Mouse (Mus musculus) heart, embryonic 16.5 days (tissue): Measurements from ENCODE around the gene Slc35a3. TPM values are rescaled to one million over a fixed set of nuclear protein-coding genes. Genes with fewer than 3 reads are reported as not detected.
A peak's percentile ranks its signal among the peaks of the same experiment; 100 is the strongest.
"Not testable (repeated sequence)": the region's sequence is repeated elsewhere in the genome, so short reads cannot be mapped to it uniquely, and the experiment has no call there.

Experiments used
- ATAC-seq: fragments of 200-750 bp; cut with Nextera tagmentation; replicated peaks from 2 replicates; pipeline ENCODE4 v1.8.0; 2017; ENCODE audit warnings: moderate number of reproducible peaks; ENCODE audit not compliant: insufficient read depth, low FRiP score; ENCODE audit errors: extremely low read depth
- H3K27ac ChIP-seq: fragments of 300-500 bp; sonication (generic); 2 replicates; pipeline ENCODE4 v1.5.1; 2014; ENCODE audit warnings: mild to moderate bottlenecking, low read length, control low read depth, moderate library complexity
- H3K27me3 ChIP-seq: fragments of 300-500 bp; sonication (generic); 2 replicates; pipeline ENCODE4 v1.6.1; 2014; ENCODE audit warnings: low read length, mixed read lengths; ENCODE audit not compliant: control insufficient read depth, insufficient read depth
- H3K36me3 ChIP-seq: fragments of 300-500 bp; sonication (generic); 2 replicates; pipeline ENCODE4 v1.6.1; 2014; ENCODE audit not compliant: control insufficient read depth, insufficient read depth
- H3K4me1 ChIP-seq: fragments of 300-500 bp; sonication (generic); 2 replicates; pipeline ENCODE4 v1.6.1; 2014; ENCODE audit warnings: low read length, mixed read lengths; ENCODE audit not compliant: control insufficient read depth, insufficient read depth
- H3K4me2 ChIP-seq: fragments of 300-500 bp; sonication (generic); 2 replicates; pipeline ENCODE4 v1.6.1; 2014; ENCODE audit warnings: low read depth, mild to moderate bottlenecking, control low read depth, low read length
- H3K4me3 ChIP-seq: fragments of 300-500 bp; sonication (generic); 2 replicates; pipeline ENCODE4 v1.5.1; 2014; ENCODE audit warnings: mild to moderate bottlenecking, control low read depth, low read length
- H3K9ac ChIP-seq: fragments of 300-500 bp; sonication (generic); 2 replicates; pipeline ENCODE4 v1.6.1; 2014; ENCODE audit warnings: low read length, control low read depth
- H3K9me3 ChIP-seq: fragments of 300-500 bp; sonication (generic); replicated peaks from 2 replicates; pipeline ENCODE4 v1.6.1; 2016; ENCODE audit warnings: low read length; ENCODE audit not compliant: control insufficient read depth
- WGBS: fragments of 180-500 bp; shearing (Covaris S2); extraction: QIAGEN DNeasy Blood & Tissue Kit; methylation state at CpG from one replicate; pipeline ENCODE4 v1.1.7; 2014; 5-methylcytosine and 5-hydroxymethylcytosine counted together
- polyA plus RNA-seq: library from polyadenylated mRNA; unstranded; fragments of >200 nt; fragmentation: Nextera tagmentation; extraction: Ambion mirVana; gene quantifications from 2 replicates; pipeline ENCODE4 v1.2.1, GENCODE M21; 2015

Gene Slc35a3
- polyA plus RNA-seq, result 9.5 and 9.9 TPM in 2 replicates

DNA sequence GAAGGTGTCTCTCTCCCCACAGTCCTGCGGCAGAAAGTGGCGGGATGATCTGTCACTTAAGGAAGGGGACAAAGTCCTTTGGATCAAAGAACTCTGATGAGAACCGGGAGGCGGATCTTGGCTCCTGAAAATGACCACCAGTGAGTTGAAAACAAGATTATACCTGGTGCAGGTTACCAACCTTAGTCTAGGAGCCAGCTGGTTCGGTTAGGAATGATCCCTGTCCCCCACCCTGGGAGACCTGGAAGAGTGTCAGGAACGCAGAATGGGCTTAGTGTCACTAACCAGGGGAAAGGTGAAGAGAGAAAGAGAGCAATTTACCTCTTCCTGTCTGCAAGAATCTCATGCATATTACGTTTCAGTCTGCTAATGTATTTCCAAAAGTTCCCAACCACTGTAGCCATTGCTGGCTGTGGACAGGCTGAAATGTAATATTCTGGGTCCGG is at the start of gene Slc35a3:
Gene Slc35a3 (minus strand): TSS at position 396 of the 446 bp plus-strand sequence.
- 4% methylated on average over 8 of the region's 8 CpGs for WGBS
- H3K4me3 ChIP-seq, result peak within 1 kb of the TSS; percentile 99
- H3K27ac ChIP-seq, result peak within 1 kb of the TSS; percentile 82
- peak within 1 kb of the TSS; percentile 85 for H3K4me2 ChIP-seq
- H3K36me3 ChIP-seq, result no peaks in the 10 kb centered on the region
- H3K9ac ChIP-seq, result peak within 1 kb of the TSS; percentile 97
- no peaks in the 10 kb centered on the region for H3K9me3 ChIP-seq
- H3K27me3 ChIP-seq, result no peaks in the 10 kb centered on the region
- 0 out of 2 replicates have a peak, but pooled peaks have one; percentile 8 for ATAC-seq
- H3K4me1 ChIP-seq, result peaks cover 15% of the 10 kb centered on the region

DNA sequence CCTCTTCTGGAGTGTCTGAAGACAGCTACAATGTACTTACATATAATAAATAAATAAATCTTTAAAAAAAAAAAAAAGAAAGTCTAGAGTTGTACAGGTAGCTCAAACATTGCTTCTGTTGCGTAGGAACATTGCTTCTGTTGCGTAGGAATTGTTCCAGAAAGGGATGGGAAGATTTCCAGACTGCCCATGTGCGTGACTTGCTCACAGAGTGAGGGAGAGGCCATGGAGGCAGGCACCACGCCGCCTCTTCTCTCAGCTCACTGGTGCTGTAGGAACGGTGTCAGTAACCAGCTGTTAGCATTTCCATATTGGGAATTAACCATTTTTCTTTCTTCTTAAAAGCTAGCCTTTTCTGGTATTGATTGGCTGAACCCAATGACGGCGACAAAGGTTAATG is 40.2 kb upstream of the Slc35a3 start:
- Histone ChIP-seq H3K9ac (no peak overlapping the region), H3K4me2 (no peak overlapping the region), H3K27me3 (no peaks in the 10 kb centered on the region), H3K9me3 (no peaks in the 10 kb centered on the region), H3K36me3 (peaks cover 66% of the 10 kb centered on the region), H3K4me1 (no peaks in the 10 kb centered on the region), H3K4me3 (no peak overlapping the region), H3K27ac (no peak overlapping the region)
- WGBS, result 90% methylated on average over 8 of the region's 8 CpGs
- no peak for ATAC-seq

DNA sequence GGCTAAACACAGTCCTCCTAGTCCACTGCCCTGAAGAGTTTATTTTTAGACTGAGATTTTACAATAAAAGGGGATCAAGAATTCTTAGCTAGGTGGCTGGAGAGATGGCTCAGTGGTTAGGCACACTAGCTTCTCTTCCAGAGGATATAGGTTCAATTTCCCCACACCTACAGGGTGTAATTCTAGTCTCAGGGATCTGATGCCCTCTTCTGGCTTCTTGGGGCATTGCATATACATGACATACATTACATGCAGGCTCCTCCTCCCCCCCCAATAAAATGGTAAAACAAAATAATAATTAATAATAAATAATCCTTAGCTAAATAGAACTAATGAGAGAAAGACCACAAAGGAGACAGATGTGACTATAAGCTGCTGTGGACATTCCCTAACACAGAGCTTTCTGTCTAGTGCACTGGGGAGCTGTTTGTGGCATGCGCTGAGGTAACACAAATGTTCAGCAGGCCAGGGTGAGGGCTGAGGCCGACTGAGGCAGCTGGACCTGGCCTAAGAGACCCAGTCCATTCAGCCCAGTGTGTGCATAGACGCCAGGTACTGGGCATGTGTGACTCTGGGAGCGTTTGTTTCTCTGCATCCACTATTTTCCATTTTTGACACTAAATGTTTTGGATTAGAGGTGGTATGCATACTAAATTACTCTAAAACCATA is 38.7 kb upstream of the Slc35a3 start:
- H3K4me3 ChIP-seq, result no peak overlapping the region
- H3K36me3 ChIP-seq, result peaks cover 54% of the 10 kb centered on the region
- H3K27me3 ChIP-seq, result no peaks in the 10 kb centered on the region
- WGBS, result 78% methylated on average over 4 of the region's 4 CpGs
- no peak for ATAC-seq
- H3K4me1 ChIP-seq, result no peaks in the 10 kb centered on the region
- no peaks in the 10 kb centered on the region for H3K9me3 ChIP-seq
- H3K9ac ChIP-seq, result no peak overlapping the region
- no peak overlapping the region for H3K4me2 ChIP-seq
- no peak overlapping the region for H3K27ac ChIP-seq

DNA sequence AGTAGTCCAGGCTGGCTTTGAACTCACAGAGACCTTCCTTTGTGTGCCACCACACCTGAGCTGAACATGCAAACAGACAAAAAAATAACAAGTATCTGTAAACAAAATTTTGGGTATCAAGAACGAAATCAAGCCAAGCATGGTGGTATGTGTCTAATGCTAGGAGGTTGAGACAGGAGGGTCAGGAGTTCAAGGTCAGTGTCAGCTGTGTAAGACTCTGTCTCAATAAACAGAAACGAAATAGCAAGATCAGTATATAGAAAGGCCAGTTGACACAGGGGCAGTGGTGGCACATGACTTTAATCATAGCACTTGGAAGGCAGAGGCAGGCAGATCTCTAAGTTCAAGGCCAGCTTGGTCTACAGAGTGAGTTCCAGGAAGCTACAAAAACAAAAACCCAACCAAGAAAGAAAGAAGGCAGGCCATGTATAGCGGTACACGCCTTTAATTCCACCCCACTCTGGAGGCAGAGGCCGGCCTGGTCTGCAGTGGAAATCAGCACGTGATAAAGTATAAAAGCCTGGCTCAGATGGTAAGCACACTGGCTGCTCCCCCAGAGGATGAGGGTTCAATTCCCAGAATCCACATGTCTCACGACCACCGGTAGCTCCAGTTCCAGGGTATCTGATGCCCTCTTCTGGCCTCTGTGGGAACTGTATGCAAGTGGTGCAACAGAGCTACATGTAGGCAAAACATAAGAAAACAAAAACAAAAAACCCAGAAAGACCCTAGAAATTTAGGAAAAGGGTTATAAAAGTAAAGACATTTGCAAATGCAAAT is 36.0 kb upstream of the Slc35a3 start:
- H3K4me3 ChIP-seq, result no peak overlapping the region
- no peaks in the 10 kb centered on the region for H3K4me1 ChIP-seq
- no peak overlapping the region for H3K9ac ChIP-seq
- no peaks in the 10 kb centered on the region for H3K27me3 ChIP-seq
- H3K36me3 ChIP-seq, result peaks cover 56% of the 10 kb centered on the region
- H3K4me2 ChIP-seq, result no peak overlapping the region
- H3K27ac ChIP-seq, result no peak overlapping the region
- whole genome bisulfite sequencing, result 62% methylated on average over 8 of the region's 8 CpGs
- H3K9me3 ChIP-seq, result no peaks in the 10 kb centered on the region
- no peak for ATAC-seq

DNA sequence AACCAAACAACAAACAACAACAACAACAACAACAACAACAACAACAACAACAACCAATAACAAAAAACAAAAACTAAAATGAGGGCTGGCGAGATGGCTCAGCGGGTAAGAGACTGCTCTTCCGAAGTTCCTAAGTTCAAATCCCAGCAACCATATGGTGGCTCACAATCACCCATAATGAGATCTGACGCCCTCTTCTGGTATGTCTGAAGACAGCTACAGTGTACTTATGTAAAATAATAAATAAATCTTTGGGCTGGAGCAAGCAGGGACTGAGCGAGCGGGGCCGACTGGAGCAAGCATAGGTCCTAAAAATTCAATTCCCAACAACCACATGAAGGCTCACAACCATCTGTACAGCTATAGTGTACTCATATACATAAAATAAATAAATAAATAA is 35.0 kb upstream of the Slc35a3 start:
- ATAC-seq, H3K4me1 ChIP-seq, H3K4me3 ChIP-seq, H3K27ac ChIP-seq, H3K9ac ChIP-seq, H3K27me3 ChIP-seq, H3K4me2 ChIP-seq, H3K9me3 ChIP-seq: not testable (repeated sequence)
- H3K36me3 ChIP-seq, result peaks cover 60% of the 10 kb centered on the region
- 88% methylated on average over 7 of the region's 7 CpGs for WGBS

DNA sequence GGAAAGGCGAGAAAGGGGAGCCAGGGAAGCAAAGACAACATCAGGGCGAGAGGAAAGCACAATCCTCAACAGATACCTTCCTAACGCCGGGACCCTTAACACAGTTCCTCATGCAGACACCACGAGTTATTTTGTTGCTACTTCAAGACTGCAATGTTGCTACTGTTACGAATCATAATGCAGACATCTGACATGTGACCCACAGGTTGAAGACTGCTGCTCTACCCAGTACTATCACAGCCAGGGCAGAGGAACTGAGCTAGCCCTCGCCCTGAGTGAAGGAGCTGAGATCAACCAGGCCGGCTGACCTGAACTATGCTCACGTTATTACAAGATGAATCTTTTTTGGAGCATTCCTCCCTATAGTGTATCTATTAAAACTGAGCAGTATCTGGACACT is 28.3 kb upstream of the Slc35a3 start:
- Histone ChIP-seq H3K4me2 (no peak overlapping the region), H3K27me3 (no peaks in the 10 kb centered on the region), H3K36me3 (peaks cover 25% of the 10 kb centered on the region), H3K4me1 (no peaks in the 10 kb centered on the region), H3K9ac (no peak overlapping the region), H3K4me3 (no peak overlapping the region), H3K27ac (no peak overlapping the region), H3K9me3 (peaks cover 3% of the 10 kb centered on the region; the same call in 1 of the 2 replicates)
- 74% methylated on average over 9 of the region's 9 CpGs for WGBS
- no peak for ATAC-seq

DNA sequence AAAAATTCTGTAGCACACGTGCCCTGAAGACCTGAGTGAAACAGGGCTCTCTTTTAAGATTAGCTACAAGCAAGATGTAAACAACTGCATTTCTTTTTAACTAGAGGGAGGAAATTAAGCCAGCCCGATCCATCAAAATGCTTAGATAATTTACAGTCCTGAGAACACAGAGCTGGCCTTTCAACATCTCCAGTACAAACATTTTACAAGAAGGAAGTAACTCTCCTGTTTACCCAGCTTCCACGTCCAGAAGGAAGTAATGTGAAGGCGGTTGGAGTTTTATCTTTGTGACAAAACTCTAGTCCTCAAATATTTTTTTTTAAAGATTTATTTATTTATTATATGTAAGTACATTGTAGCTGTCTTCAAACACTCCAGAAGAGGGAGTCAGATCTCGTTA is 27.5 kb upstream of the Slc35a3 start:
- WGBS, result 74% methylated on average over 5 of the region's 5 CpGs

DNA sequence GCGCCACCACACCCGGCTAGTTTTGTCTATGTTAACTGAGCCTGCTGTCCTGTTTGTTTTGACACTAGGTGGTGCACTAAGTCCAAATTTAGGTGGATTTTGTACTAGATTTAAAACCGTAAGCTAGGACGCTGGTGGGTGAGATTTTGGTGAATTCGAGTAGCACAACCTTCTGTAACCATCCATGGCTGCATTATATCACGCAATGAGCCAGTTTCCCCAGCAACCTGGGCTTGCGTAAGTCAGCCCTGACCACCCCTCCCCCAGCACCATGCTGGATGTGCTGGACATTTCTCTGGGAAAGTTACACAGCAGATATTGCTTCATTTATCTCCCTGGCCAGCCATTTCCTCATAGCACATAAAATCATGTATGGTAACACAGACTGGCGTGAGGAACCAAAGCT is 24.7 kb upstream of the Slc35a3 start:
- no peaks in the 10 kb centered on the region for H3K4me1 ChIP-seq
- H3K36me3 ChIP-seq, result no peaks in the 10 kb centered on the region
- no peaks in the 10 kb centered on the region for H3K27me3 ChIP-seq
- H3K4me2 ChIP-seq, result no peak overlapping the region
- peaks cover 3% of the 10 kb centered on the region; the same call in 1 of the 2 replicates for H3K9me3 ChIP-seq
- no peak overlapping the region for H3K4me3 ChIP-seq
- WGBS, result 67% methylated on average over 8 of the region's 8 CpGs
- H3K9ac ChIP-seq, result no peak overlapping the region
- no peak for ATAC-seq
- no peak overlapping the region for H3K27ac ChIP-seq

More for the DNA sequence above, 27.5 kb upstream of the Slc35a3 start:
- H3K4me2 ChIP-seq, result no peak overlapping the region
- no peaks in the 10 kb centered on the region for H3K4me1 ChIP-seq
- no peak for ATAC-seq
- no peaks in the 10 kb centered on the region for H3K27me3 ChIP-seq
- H3K36me3 ChIP-seq, result peaks cover 21% of the 10 kb centered on the region
- no peak overlapping the region for H3K9ac ChIP-seq
- H3K4me3 ChIP-seq, result no peak overlapping the region
- peaks cover 3% of the 10 kb centered on the region; the same call in 1 of the 2 replicates for H3K9me3 ChIP-seq
- no peak overlapping the region for H3K27ac ChIP-seq
